Mouse (Mus musculus): Measurements from ENCODE around the gene Limd1.

Gene Limd1

DNA sequence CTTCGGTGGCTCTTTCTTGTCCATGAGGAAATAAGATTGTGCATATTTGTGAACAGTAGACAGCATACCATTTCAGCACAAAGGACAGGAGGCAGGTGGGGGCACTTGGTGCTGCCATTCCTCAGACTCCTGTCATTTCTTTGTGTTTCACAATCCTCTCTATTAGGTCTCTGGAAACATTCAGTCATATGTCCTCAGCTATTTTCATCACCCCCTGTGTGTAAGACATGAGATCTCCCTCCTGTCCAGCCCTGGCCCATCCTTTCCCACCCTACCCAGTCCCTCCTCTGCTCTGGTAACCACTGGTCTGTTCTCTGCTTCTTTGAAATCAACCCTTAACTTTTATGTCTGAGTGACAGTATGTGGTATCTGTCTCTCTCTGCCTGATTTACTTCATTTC lies 5.1 kb downstream of the Limd1 start:
- DNase-seq (ENCODE audit: low spot score), result no peak

GRCm38 (mm10) chr9:123484830-123485229 lies 6.3 kb downstream of the Limd1 start:
- no peak for DNase-seq (ENCODE audit: low spot score)

GRCm38 (mm10) chr9:123485561-123485960 lies 7.1 kb downstream of the Limd1 start:
- DNase-seq (ENCODE audit: low spot score), result no peak

DNA sequence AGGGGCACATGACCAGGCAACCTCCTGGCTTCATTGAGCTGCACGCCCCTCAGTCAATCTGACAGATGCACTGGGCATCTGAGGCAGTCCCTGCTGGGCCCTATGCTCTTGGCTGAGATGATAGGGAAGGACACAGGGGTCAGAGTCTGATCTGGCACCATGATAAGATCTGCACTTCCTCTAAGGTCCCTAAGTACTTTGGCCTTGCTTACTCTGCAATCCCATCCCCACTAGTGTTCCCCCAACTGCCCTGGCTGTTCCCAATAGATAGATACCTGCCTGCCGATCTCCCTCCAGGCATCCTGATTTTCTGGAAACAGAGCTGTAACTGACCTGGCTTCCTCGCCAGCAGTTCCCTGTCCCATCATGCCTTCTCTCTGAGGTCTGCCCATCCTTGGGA lies 8.1 kb downstream of the Limd1 start:
- DNase-seq (ENCODE audit: low spot score), result no peak

GRCm38 (mm10) chr9:123489073-123489472 lies 10.6 kb downstream of the Limd1 start:
- no peak for DNase-seq (ENCODE audit: low spot score)

- DNase-seq (ENCODE audit: low spot score), result no peak
These were observed 11.3 kb downstream of the Limd1 start for GRCm38 (mm10) chr9:123489727-123490343.

GRCm38 (mm10) chr9:123490930-123491329 lies 12.4 kb downstream of the Limd1 start:
- DNase-seq (ENCODE audit: low spot score), result no peak

DNA sequence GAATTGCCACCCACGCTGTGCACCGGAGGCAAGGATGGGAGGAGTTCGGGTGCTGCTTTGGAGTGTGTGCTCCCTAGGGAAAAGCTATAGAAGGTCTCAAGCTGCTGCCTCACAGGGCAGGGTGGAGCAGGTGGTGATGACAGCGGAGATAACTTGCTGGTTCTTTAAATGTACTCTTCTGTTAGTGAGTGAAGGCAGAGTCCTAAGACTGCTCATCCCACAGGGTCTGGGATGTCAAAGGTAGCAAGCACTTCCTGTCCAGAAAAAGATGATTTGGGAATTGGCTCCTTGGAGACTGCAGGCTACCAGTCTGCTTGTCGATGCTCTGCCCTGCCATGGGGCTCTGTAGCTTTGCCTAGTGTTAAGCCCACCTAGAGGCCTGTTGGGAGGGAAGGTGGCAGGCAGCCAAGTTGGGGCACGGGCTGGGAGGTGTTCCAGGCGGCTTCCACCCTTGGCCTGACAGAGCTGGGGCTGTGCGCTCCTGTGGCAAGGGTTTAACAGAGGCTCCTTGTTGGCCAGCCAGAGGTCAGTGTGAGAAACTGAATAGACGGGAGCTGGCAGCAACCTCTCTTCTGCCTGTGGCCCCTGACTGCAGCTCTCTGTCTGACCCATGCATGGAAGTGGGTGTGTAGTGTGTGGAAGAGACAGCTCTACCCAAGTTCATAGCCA lies 13.5 kb downstream of the Limd1 start:
- no peak for DNase-seq (ENCODE audit: low spot score)

GRCm38 (mm10) chr9:123496665-123497064 lies 18.2 kb downstream of the Limd1 start:
- no peak for DNase-seq (ENCODE audit: low spot score)

- no peak for DNase-seq (ENCODE audit: low spot score)
These were observed 19.4 kb downstream of the Limd1 start for GRCm38 (mm10) chr9:123497906-123498305.

GRCm38 (mm10) chr9:123500480-123500879 lies 22.0 kb downstream of the Limd1 start:
- no peak for DNase-seq (ENCODE audit: low spot score)

DNA sequence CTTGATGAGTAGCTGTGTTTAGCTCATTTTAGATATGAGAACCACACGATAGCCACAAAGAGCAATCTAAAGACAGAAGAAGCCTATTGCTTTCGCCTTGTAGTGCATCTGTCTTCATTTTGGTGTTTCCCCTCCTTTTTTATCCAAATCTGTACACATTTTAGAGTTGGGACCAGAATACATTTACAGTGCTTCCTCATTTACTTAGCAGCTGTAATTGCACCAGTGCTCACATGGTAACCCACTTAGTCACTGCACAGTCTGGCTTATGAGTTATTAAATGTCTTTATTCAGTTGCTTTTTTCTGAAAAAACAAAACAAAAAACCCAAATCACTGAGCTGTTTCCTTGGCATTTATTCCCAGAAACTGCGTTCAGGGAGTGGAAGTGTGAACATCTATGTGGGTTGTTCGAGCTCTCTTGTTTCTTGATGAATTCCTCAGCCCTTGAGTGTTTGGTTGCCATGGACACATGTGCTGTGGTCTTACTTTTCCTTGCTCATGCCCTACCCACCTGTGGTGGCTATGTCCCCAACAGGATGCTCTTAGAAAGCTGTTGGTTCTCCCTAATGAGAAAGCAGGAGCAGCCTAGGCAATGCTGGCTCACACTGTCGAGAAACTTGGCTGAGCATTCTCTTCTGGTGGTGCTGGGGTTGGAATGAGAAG lies 24.8 kb downstream of the Limd1 start:
- no peak for DNase-seq (ENCODE audit: low spot score)

GRCm38 (mm10) chr9:123504325-123504724 lies 25.8 kb downstream of the Limd1 start:
- no peak for DNase-seq (ENCODE audit: low spot score)

- DNase-seq (ENCODE audit: low spot score), result no peak
These were observed 27.1 kb downstream of the Limd1 start for GRCm38 (mm10) chr9:123505598-123505997.

- DNase-seq (ENCODE audit: low spot score), result no peak
These were observed 28.0 kb downstream of the Limd1 start for GRCm38 (mm10) chr9:123506270-123507146.

DNA sequence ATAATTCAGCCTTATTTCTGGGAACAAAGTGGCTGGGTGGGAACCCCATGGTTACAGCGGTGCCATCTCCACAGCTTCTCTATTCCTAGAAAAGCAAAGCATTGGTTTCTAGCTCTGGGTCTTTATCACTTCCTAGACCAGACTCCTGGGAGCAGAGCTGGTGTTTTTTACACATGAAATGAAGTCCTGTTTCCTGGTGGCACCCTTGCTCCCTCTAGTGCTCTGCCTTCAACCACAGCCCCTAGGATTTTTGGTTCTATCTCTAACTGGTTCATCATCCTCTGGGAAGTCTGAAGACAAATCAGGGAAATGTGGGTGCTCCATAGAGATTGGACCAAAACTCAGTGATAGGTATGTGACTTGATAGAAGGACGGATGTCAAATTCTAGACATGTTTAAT lies 28.9 kb downstream of the Limd1 start:
- DNase-seq (ENCODE audit: low spot score), result no peak

- no peak for DNase-seq (ENCODE audit: low spot score)
These were observed 30.5 kb downstream of the Limd1 start for GRCm38 (mm10) chr9:123508986-123509385.

- DNase-seq (ENCODE audit: low spot score), result no peak
These were observed 31.4 kb downstream of the Limd1 start for GRCm38 (mm10) chr9:123509638-123510604.

- DNase-seq (ENCODE audit: low spot score), result no peak
These were observed 32.4 kb downstream of the Limd1 start for GRCm38 (mm10) chr9:123510926-123511325.

DNA sequence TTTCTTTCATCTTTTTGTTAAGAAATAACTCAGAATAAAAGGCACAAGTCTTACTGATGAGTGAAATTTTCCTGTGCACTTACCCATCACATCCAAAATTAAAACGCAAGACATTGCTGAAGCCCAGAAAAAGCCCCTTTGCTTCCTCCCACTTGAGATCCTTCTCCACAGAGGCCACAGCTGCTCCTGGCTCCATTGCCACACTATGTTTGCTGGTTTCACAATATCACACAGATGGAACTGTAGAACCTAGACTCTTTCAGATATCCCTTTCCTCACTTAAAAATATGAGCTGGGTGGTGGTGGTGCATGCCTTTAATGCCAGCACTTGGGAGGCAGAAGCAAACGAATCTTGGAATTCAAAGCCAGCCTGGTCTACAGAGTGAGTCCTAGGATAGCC lies 34.0 kb downstream of the Limd1 start:
- DNase-seq (ENCODE audit: low spot score), result no peak

GRCm38 (mm10) chr9:123515087-123515486 lies 36.6 kb downstream of the Limd1 start:
- no peak for DNase-seq (ENCODE audit: low spot score)
